Mouse (Mus musculus) left cerebral cortex, adult 9 months (tissue): ENCODE data around the gene Gga3.
"Not testable (repeated sequence)": the region's sequence is repeated elsewhere in the genome, so short reads cannot be mapped to it uniquely, and the experiment has no call there.

Experiments
- DNase-seq, 2 experiments: peaks; one replicate each; pipeline ENCODE4 v3.0.0; 2022; ENCODE audit warnings: low spot score in 2 of 2

Gga3 gene

GRCm38 (mm10) chr11:115603476-115604303 lies at the start of gene Gga3, which contains the start of gene Mrps7:
Gene Gga3, minus strand, starts transcription at chr11:115604051.
Gene Mrps7, plus strand, starts transcription at chr11:115603925.
- DNase-seq, result peak; percentile 73 to 87

- peak in 1 of 2 experiments; percentile 53 for DNase-seq
Measured at GRCm38 (mm10) chr11:115653194-115653593, 49.3 kb upstream of the Gga3 start.

- DNase-seq, result no peak
Measured at GRCm38 (mm10) chr11:115651680-115652079, 47.8 kb upstream of the Gga3 start.

GRCm38 (mm10) chr11:115649706-115650105 lies 45.9 kb upstream of the Gga3 start:
- DNase-seq, result peak in 1 of 2 experiments; percentile 72

- DNase-seq, result peak in 1 of 2 experiments; percentile 65
Measured at GRCm38 (mm10) chr11:115647459-115647858, 43.6 kb upstream of the Gga3 start.

- no peak for DNase-seq
Measured at GRCm38 (mm10) chr11:115646439-115646838, 42.6 kb upstream of the Gga3 start.

- not testable (repeated sequence) for DNase-seq
Measured at GRCm38 (mm10) chr11:115645498-115645897, 41.6 kb upstream of the Gga3 start.

- DNase-seq, result no peak
Measured at GRCm38 (mm10) chr11:115644308-115644707, 40.5 kb upstream of the Gga3 start.

- no peak for DNase-seq
Measured at GRCm38 (mm10) chr11:115643265-115643664, 39.4 kb upstream of the Gga3 start.

GRCm38 (mm10) chr11:115642705-115643104 lies 38.9 kb upstream of the Gga3 start:
- no peak for DNase-seq

- DNase-seq, result no peak
Measured at GRCm38 (mm10) chr11:115641664-115642036, 37.8 kb upstream of the Gga3 start.

- peak in 1 of 2 experiments; percentile 34 for DNase-seq
Measured at GRCm38 (mm10) chr11:115640978-115641663, 37.3 kb upstream of the Gga3 start.

GRCm38 (mm10) chr11:115640311-115640828 lies 36.5 kb upstream of the Gga3 start:
- DNase-seq, result no peak

- DNase-seq, result no peak
Measured at GRCm38 (mm10) chr11:115639540-115639939, 35.7 kb upstream of the Gga3 start.

- no peak for DNase-seq
Measured at GRCm38 (mm10) chr11:115638498-115639409, 34.9 kb upstream of the Gga3 start.

- DNase-seq, result no peak
Measured at GRCm38 (mm10) chr11:115636960-115637359, 33.1 kb upstream of the Gga3 start.

- no peak for DNase-seq
Measured at GRCm38 (mm10) chr11:115635484-115635883, 31.6 kb upstream of the Gga3 start.

- DNase-seq, result no peak
Measured at GRCm38 (mm10) chr11:115635041-115635440, 31.2 kb upstream of the Gga3 start.

- no peak for DNase-seq
Measured at GRCm38 (mm10) chr11:115634109-115634508, 30.3 kb upstream of the Gga3 start.

GRCm38 (mm10) chr11:115632862-115633261 lies 29.0 kb upstream of the Gga3 start:
- DNase-seq, result no peak

- no peak for DNase-seq
Measured at GRCm38 (mm10) chr11:115632247-115632646, 28.4 kb upstream of the Gga3 start.

GRCm38 (mm10) chr11:115631505-115631890 lies 27.6 kb upstream of the Gga3 start:
- peak in 1 of 2 experiments; percentile 45 for DNase-seq
